Comparison of ENCODE assay signal across 29 mouse cellular contexts in genomic region chr12:88413239-88413638, GRCm38 (mm10).
"Had no signal": no experiment of that assay in that cellular context is flagged by ENCODE, and none has a peak within 500 bp of the region (broad histone marks: within the 10 kb centered on the region; RNA-seq: fewer than 3 reads in every experiment).

No protein-coding gene starts in this region.

- H3K4me3 ChIP-seq: limb, embryonic 10.5 days; limb, embryonic 12.5 days; limb, embryonic 13.5 days; limb, embryonic 15.5 days; liver, embryonic 12.5 days; liver, embryonic 13.5 days; liver, embryonic 15.5 days; lung, embryonic 15.5 days; megakaryocyte, embryonic 14.5 days; midbrain, embryonic 10.5 days; midbrain, embryonic 12.5 days; midbrain, embryonic 13.5 days; midbrain, embryonic 15.5 days; neural tube, embryonic 12.5 days had no signal

- H3K36me3 ChIP-seq: liver, embryonic 12.5 days; liver, embryonic 13.5 days; liver, embryonic 15.5 days; lung, embryonic 15.5 days had no signal

- H3K4me2 ChIP-seq: limb, embryonic 12.5 days; limb, embryonic 13.5 days; limb, embryonic 15.5 days; liver, embryonic 11.5 days; liver, embryonic 12.5 days; liver, embryonic 13.5 days; liver, embryonic 15.5 days; lung, embryonic 14.5 days; lung, embryonic 15.5 days; midbrain, embryonic 11.5 days; midbrain, embryonic 12.5 days; midbrain, embryonic 13.5 days; midbrain, embryonic 15.5 days; neural tube, embryonic 12.5 days had no signal

- DNase-seq: left cerebral cortex, postnatal 4 days; liver; liver, embryonic 13.5 days; liver, postnatal 0 days; lung, adult 18-20 months; lung, adult 2 months; lung, embryonic 14.5 days; lung, postnatal 10 days; lung, postnatal 14 days; lung, postnatal 36 days; lung, postnatal 4 days; midbrain, embryonic 14.5 days had no signal

- H3K27ac ChIP-seq: limb, embryonic 10.5 days; limb, embryonic 12.5 days; limb, embryonic 13.5 days; limb, embryonic 15.5 days; liver, embryonic 12.5 days; liver, embryonic 13.5 days; liver, embryonic 14.5 days; liver, embryonic 15.5 days; lung, embryonic 15.5 days; macrophage; midbrain, embryonic 10.5 days; midbrain, embryonic 12.5 days; midbrain, embryonic 13.5 days; midbrain, embryonic 15.5 days; neural tube, embryonic 12.5 days had no signal

- H3K27me3 ChIP-seq: limb, embryonic 12.5 days; limb, embryonic 13.5 days; limb, embryonic 15.5 days; liver, embryonic 12.5 days; liver, embryonic 13.5 days; liver, embryonic 15.5 days; lung, embryonic 15.5 days; megakaryocyte, embryonic 14.5 days; midbrain, embryonic 12.5 days; midbrain, embryonic 13.5 days; midbrain, embryonic 15.5 days; neural tube, embryonic 12.5 days had no signal
